Mouse (Mus musculus) E14TG2a.4 (cell line): Measurements from ENCODE around the gene Poldip2.

Source experiments
- CTCF ChIP-seq: conservative IDR thresholded peaks from 2 replicates; pipeline ENCODE4 v1.5.1; 2014; ENCODE audit warnings: low read length
- NANOG ChIP-seq: IDR thresholded peaks from 2 replicates; pipeline ENCODE4 v1.6.1; 2014; ENCODE audit warnings: borderline replicate concordance, low read length, mixed read lengths
- POU5F1 ChIP-seq: IDR thresholded peaks from 2 replicates; pipeline ENCODE4 v1.6.1; 2014; ENCODE audit warnings: low read length, borderline replicate concordance

GRCm38 (mm10) chr11:78483639-78484038 lies 28.4 kb upstream of the Poldip2 start:
- TF ChIP-seq CTCF = no peak
- TF ChIP-seq POU5F1 = no peak
- no peak for TF ChIP-seq NANOG
